ENCODE assay signal across 25 mouse cellular contexts in the genomic region with DNA sequence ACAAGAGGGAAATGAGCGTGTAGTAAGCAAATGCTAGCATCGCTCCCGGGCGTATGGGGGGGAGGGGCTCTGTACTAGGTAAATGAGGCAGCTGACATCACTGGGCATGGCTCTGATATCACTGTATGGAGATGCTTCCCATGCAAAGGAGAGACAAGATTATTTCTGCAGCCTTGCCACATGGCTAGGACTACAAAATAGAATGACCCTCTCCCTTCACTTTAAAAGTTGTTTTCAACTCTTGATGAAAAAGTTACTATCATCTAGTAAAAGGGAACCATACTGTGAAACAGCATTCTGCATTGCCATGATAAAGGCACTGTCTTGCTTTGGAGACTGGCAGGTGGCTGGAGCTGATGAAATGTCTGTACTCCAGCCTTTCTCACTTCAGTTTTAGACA. TPM values are rescaled to one million over a fixed set of nuclear protein-coding genes. Genes with fewer than 3 reads are reported as not detected.
DNase-seq lines count a peak whose midpoint lies in the region; ATAC-seq and TF ChIP-seq lines count a peak whose summit lies in the region.
"Had no signal": no experiment of that assay in that cellular context is flagged by ENCODE, and none has a peak within 500 bp of the region (broad histone marks: within the 10 kb centered on the region; RNA-seq: fewer than 3 reads in every experiment).

No protein-coding gene starts in this region.

- TF ChIP-seq EP300 in stomach, postnatal 0 days (optimal IDR thresholded peaks at IDR 0.05): no peak

- DNase-seq in c-Kit-positive CD71-positive TER-119-negative erythroid progenitor cells, embryonic 14.5 days (ENCODE audit: low read depth): peak; percentile 42
- no peak for DNase-seq in left cerebral cortex, postnatal 4 days
- DNase-seq in stomach, postnatal 0 days (ENCODE audit: low spot score): no peak
- DNase-seq: adrenal gland, postnatal 25 days; cerebellum, adult 8-10 months; gastrocnemius, postnatal 10 days; heart, adult 11 months; heart, postnatal 14 days; kidney, adult 18-20 months; kidney, postnatal 10 days; lung, adult 2 months; thymus, postnatal 4 days had no signal

- H3K4me3 ChIP-seq in megakaryocyte, embryonic 14.5 days (replicated peaks): peak overlapping the region; percentile 74
- no peak overlapping the region for H3K4me3 ChIP-seq in liver, embryonic 12.5 days
- no peak overlapping the region for H3K4me3 ChIP-seq in kidney, embryonic 14.5 days (ENCODE audit: low read length)
- no peak overlapping the region for H3K4me3 ChIP-seq in stomach, postnatal 0 days (ENCODE audit: low read depth, low read length)
- H3K4me3 ChIP-seq: forebrain, embryonic 12.5 days; heart, embryonic 12.5 days; hindbrain, embryonic 12.5 days; neural tube, embryonic 12.5 days had no signal

- peak overlapping the region; percentile 31 for H3K4me2 ChIP-seq in liver, embryonic 12.5 days
- H3K4me2 ChIP-seq in kidney, embryonic 14.5 days (replicated peaks; ENCODE audit: low read depth, low read length): no peak overlapping the region
- H3K4me2 ChIP-seq in stomach, postnatal 0 days (replicated peaks; ENCODE audit: low read depth): no peak overlapping the region
- H3K4me2 ChIP-seq: forebrain, embryonic 12.5 days; heart, embryonic 12.5 days; hindbrain, embryonic 12.5 days; midbrain, embryonic 11.5 days; neural tube, embryonic 12.5 days had no signal

- H3K27me3 ChIP-seq in megakaryocyte, embryonic 14.5 days (replicated peaks): no peaks in the 10 kb centered on the region
- no peaks in the 10 kb centered on the region for H3K27me3 ChIP-seq in liver, embryonic 12.5 days (replicated peaks)
- no peaks in the 10 kb centered on the region for H3K27me3 ChIP-seq in kidney, embryonic 14.5 days (ENCODE audit: control insufficient read depth, insufficient read depth, low read length)
- H3K27me3 ChIP-seq in stomach, postnatal 0 days (ENCODE audit: control insufficient read depth, insufficient read depth, low read length): no peaks in the 10 kb centered on the region
- H3K27me3 ChIP-seq: forebrain, embryonic 12.5 days; heart, embryonic 12.5 days; hindbrain, embryonic 12.5 days; neural tube, embryonic 12.5 days had no signal

- WGBS in liver, embryonic 12.5 days (ENCODE audit: insufficient replicate concordance): 19% methylated on average over 4 of the region's 4 CpGs
- 67% methylated on average over 4 of the region's 4 CpGs for WGBS in kidney, embryonic 14.5 days
- WGBS in stomach, postnatal 0 days: 69% methylated on average over 4 of the region's 4 CpGs

- H3K27ac ChIP-seq in liver, embryonic 12.5 days: peak overlapping the region; percentile 54
- no peak overlapping the region for H3K27ac ChIP-seq in kidney, embryonic 14.5 days (ENCODE audit: low read depth, low read length)
- H3K27ac ChIP-seq in stomach, postnatal 0 days (replicated peaks): no peak overlapping the region
- H3K27ac ChIP-seq: forebrain, embryonic 12.5 days; hindbrain, embryonic 12.5 days; neural tube, embryonic 12.5 days had no signal

- intact Hi-C loops in left cerebral cortex, postnatal 4 days (cut with DNase I): no loop called here

- TF ChIP-seq CTCF in stomach, postnatal 0 days (IDR thresholded peaks at IDR 0.05; ENCODE audit: low read depth): no peak

- no peaks in the 10 kb centered on the region for H3K9me3 ChIP-seq in megakaryocyte, embryonic 14.5 days
- H3K9me3 ChIP-seq in liver, embryonic 12.5 days (replicated peaks): no peaks in the 10 kb centered on the region
- no peaks in the 10 kb centered on the region for H3K9me3 ChIP-seq in kidney, embryonic 14.5 days (ENCODE audit: control insufficient read depth, low read length)
- H3K9me3 ChIP-seq in stomach, postnatal 0 days (ENCODE audit: control insufficient read depth, low read length): no peaks in the 10 kb centered on the region
- H3K9me3 ChIP-seq: forebrain, embryonic 12.5 days; heart, embryonic 12.5 days; hindbrain, embryonic 12.5 days; neural tube, embryonic 12.5 days had no signal

- no peak for ATAC-seq in megakaryocyte, adult 5-6 weeks (ENCODE audit: poor library complexity, severe bottlenecking)
- ATAC-seq in liver, embryonic 12.5 days: peak; percentile 86
- ATAC-seq in megakaryocyte-erythroid progenitor cell, adult 5-6 weeks (replicated peaks; ENCODE audit: low FRiP score, low TSS enrichment, poor library complexity, severe bottlenecking): peak; percentile 88
- no peak for ATAC-seq in kidney, embryonic 14.5 days (ENCODE audit: low FRiP score, low TSS enrichment)
- no peak for ATAC-seq in stomach, postnatal 0 days (ENCODE audit: low FRiP score, low TSS enrichment)
- ATAC-seq: activated CD4-positive, CD25-positive, alpha-beta regulatory T cell, adult 4 months had no signal

- no peak overlapping the region for H3K9ac ChIP-seq in liver, embryonic 12.5 days
- no peak overlapping the region for H3K9ac ChIP-seq in kidney, embryonic 14.5 days (ENCODE audit: low read depth, low read length)
- no peak overlapping the region for H3K9ac ChIP-seq in stomach, postnatal 0 days (ENCODE audit: low read length)
- H3K9ac ChIP-seq: forebrain, embryonic 12.5 days; heart, embryonic 12.5 days; hindbrain, embryonic 12.5 days; neural tube, embryonic 12.5 days had no signal

- peaks cover 4% of the 10 kb centered on the region for H3K36me3 ChIP-seq in megakaryocyte, embryonic 14.5 days (replicated peaks; ENCODE audit: low read length)
- H3K36me3 ChIP-seq in liver, embryonic 12.5 days: no peaks in the 10 kb centered on the region
- H3K36me3 ChIP-seq in kidney, embryonic 14.5 days (ENCODE audit: control insufficient read depth, insufficient read depth, low read length): no peaks in the 10 kb centered on the region
- H3K36me3 ChIP-seq in stomach, postnatal 0 days (ENCODE audit: control insufficient read depth, insufficient read depth, low read length): no peaks in the 10 kb centered on the region
- H3K36me3 ChIP-seq: forebrain, embryonic 12.5 days; heart, embryonic 12.5 days; hindbrain, embryonic 12.5 days; neural tube, embryonic 12.5 days had no signal

- H3K4me1 ChIP-seq in megakaryocyte, embryonic 14.5 days: peaks cover 27% of the 10 kb centered on the region
- H3K4me1 ChIP-seq in liver, embryonic 12.5 days: peaks cover 38% of the 10 kb centered on the region
- H3K4me1 ChIP-seq in kidney, embryonic 14.5 days (ENCODE audit: control insufficient read depth, insufficient read depth, low read length): no peaks in the 10 kb centered on the region
- no peaks in the 10 kb centered on the region for H3K4me1 ChIP-seq in stomach, postnatal 0 days (replicated peaks; ENCODE audit: control insufficient read depth, insufficient read depth)
- H3K4me1 ChIP-seq: forebrain, embryonic 12.5 days; heart, embryonic 12.5 days; hindbrain, embryonic 12.5 days; neural tube, embryonic 12.5 days had no signal

RNA-seq across cellular contexts. Expression of a gene that starts 18.2 kb away (rescaled TPM):
- polyA plus RNA-seq in megakaryocyte, embryonic 14.5 days (2012; ENCODE audit: insufficient read depth, low replicate concordance): 0.69 and 0.80 TPM in 2 replicates
- 23.7 and 24.0 TPM in 2 replicates for total RNA-seq in megakaryocyte, adult 5-6 weeks (2015)
- total RNA-seq in megakaryocyte, adult 5-6 weeks (2017): 17.9 and 21.1 TPM in 2 replicates
- 1.9 and 2.0 TPM in 2 replicates for polyA plus RNA-seq in liver, embryonic 12.5 days (2016; fragmentation: Nextera tagmentation; extraction: Ambion mirVana)
- total RNA-seq in megakaryocyte-erythroid progenitor cell, adult 5-6 weeks (2014; fragmentation: Nextera tagmentation): 0.26 and 4.0 TPM in 2 replicates
- total RNA-seq in megakaryocyte-erythroid progenitor cell, adult 5-6 weeks (2017): 0.91 and 2.6 TPM in 2 replicates
- 100 to 1,000 TPM; 168 to 174 TPM for total RNA-seq in left cerebral cortex, postnatal 4 days (2021)
- 7.4 and 9.1 TPM in 2 replicates for polyA plus RNA-seq in kidney, embryonic 14.5 days (2014; fragmentation: Nextera tagmentation; extraction: Ambion mirVana)
- polyA plus RNA-seq in stomach, postnatal 0 days (2015; fragmentation: Nextera tagmentation; extraction: Ambion mirVana): 1.8 and 2.2 TPM in 2 replicates

RNA-seq across cellular contexts. Expression of a gene that starts 55.6 kb away (rescaled TPM):
- not detected in 2 replicates for polyA plus RNA-seq in megakaryocyte, embryonic 14.5 days (2012; ENCODE audit: insufficient read depth, low replicate concordance)
- total RNA-seq in megakaryocyte, adult 5-6 weeks (2015): not detected in 2 replicates
- total RNA-seq in megakaryocyte, adult 5-6 weeks (2017): not detected in 2 replicates
- not detected in 2 replicates for polyA plus RNA-seq in liver, embryonic 12.5 days (2016; fragmentation: Nextera tagmentation; extraction: Ambion mirVana)
- not detected in 2 replicates for total RNA-seq in megakaryocyte-erythroid progenitor cell, adult 5-6 weeks (2014; fragmentation: Nextera tagmentation)
- total RNA-seq in megakaryocyte-erythroid progenitor cell, adult 5-6 weeks (2017): not detected in 2 replicates
- not detected for total RNA-seq in left cerebral cortex, postnatal 4 days (2021)
- polyA plus RNA-seq in kidney, embryonic 14.5 days (2014; fragmentation: Nextera tagmentation; extraction: Ambion mirVana): not detected in 2 replicates
- 0.04 TPM in 2 replicates for polyA plus RNA-seq in stomach, postnatal 0 days (2015; fragmentation: Nextera tagmentation; extraction: Ambion mirVana)
- total RNA-seq: adrenal gland, postnatal 25 days; gastrocnemius, postnatal 10 days; heart, postnatal 14 days; layer of hippocampus, adult 8-10 months had no signal
- polyA plus RNA-seq: activated CD4-positive, CD25-positive, alpha-beta regulatory T cell, adult 4 months; heart, embryonic 12.5 days; hindbrain, embryonic 12.5 days; limb, embryonic 11.5 days; midbrain, embryonic 11.5 days; neural tube, embryonic 12.5 days had no signal

Comparison
In these comparisons a context has a peak if more than half of its experiments do, and no peak if none do; other contexts are left out.
1. ATAC-seq: peak in liver, embryonic 12.5 days (single experiment) and megakaryocyte-erythroid progenitor cell, adult 5-6 weeks (single experiment); none in megakaryocyte, adult 5-6 weeks (single experiment), kidney, embryonic 14.5 days (single experiment) and stomach, postnatal 0 days (single experiment).